Mouse (Mus musculus): Measurements from ENCODE around the gene Scamp1. TPM values are rescaled to one million over a fixed set of nuclear protein-coding genes. Genes with fewer than 3 reads are reported as not detected.

The Scamp1 gene
- polyA plus RNA-seq, 1 experiment from 2014 or later = 121 TPM

DNA sequence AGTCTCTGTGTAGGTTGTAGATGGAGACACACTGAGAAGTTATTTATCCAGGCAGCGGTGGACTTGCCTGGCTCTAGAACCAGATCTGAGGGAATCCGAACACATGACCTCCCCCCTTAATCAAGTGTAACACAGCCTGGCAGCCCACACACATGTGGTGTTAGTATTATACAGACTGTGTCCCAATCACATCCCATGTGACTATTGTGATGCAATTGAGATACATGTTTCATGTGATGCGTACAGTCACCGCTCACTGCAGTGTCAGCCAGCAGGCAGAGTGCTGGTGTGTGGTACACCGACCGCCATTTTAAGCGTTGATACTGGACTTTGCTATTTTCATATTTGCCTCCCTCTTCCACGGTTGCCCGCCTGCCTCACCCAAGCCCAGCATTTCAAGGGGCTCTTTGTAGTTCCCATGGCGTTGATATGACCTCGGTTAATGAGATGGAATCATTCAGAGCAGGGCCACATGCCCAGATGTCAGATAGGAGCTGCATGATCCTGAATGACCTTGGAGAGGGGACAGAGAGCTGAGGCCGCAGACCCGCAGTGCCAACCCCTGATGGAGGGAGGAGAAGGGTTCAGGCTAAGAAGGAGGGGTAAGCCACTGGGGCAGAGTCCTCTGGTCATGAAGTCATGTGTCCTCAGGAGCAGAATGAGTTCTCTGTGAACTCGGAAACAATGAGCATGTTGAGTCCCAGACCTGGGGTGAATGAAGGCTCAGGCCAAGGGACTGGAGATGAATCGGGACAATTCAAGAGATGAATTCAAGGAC, 112.9 kb downstream of the Scamp1 start:
- 81% methylated on average over 15 of the region's 15 CpGs for WGBS
- H3K36me3 ChIP-seq = no peaks in the 10 kb centered on the region
- H3K27ac ChIP-seq = no peak overlapping the region
- ATAC-seq = 0 out of 2 replicates have a peak, but pooled peaks have one; percentile 32
- H3K9me3 ChIP-seq = no peaks in the 10 kb centered on the region
- H3K4me2 ChIP-seq (replicated peaks) = no peak overlapping the region
- peaks cover 45% of the 10 kb centered on the region for H3K27me3 ChIP-seq
- H3K4me1 ChIP-seq (replicated peaks) = peaks cover 25% of the 10 kb centered on the region
- H3K9ac ChIP-seq (replicated peaks) = no peak overlapping the region
- no peak overlapping the region for H3K4me3 ChIP-seq (replicated peaks)

DNA sequence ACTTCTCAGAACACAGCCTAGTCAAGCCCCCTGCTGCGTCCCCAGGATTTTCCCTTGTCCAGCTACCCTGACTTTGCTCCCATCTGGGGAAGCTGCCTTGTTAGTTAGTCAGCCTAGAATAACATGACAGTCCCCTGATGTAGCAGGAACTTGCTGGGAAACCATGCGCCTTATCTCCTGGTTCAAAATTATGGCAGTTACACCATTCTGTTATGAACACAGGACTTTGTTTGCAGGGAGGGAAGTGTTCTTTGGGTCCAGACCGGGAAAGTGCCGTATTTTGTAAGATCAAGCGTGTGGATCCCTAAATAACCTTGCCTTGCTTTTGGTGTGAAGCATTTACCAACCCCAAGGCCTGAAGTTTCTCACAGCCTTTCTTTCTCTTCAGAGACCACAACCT, 114.0 kb downstream of the Scamp1 start:
- peaks cover 26% of the 10 kb centered on the region for H3K4me1 ChIP-seq (replicated peaks)

DNA sequence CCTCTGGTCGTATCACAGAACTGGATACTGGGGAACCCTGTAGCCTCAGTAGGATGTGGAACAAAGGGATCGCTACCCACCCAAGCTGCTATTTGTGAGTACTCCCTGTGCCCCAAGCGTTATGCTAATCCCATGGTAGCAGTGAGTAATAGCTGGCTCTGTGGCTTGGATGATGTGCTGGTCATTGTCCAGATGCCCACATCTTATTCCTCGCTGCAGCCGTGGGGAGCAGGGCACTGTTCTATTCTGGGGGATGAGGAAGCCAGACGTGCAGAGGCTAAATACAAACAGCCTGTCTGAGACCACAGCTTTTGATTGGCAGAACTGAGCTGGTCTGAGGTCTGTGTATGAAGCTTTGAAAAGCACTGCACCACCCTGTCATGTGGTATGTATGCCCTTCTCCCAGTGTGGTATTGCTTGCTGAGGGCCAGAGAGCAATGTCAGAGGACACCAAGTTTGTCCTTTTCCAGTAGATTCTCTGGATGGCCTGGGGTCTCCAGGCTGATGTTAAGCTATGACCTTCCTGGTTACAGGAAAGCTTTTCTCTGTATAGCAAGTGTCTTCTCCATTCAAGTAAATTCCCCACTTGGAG, 116.2 kb downstream of the Scamp1 start:
- no peak overlapping the region for H3K9ac ChIP-seq (replicated peaks)
- H3K4me3 ChIP-seq (replicated peaks) = no peak overlapping the region
- no peak overlapping the region for H3K4me2 ChIP-seq (replicated peaks)
- H3K36me3 ChIP-seq = no peaks in the 10 kb centered on the region
- peaks cover 17% of the 10 kb centered on the region for H3K4me1 ChIP-seq (replicated peaks)
- peaks cover 24% of the 10 kb centered on the region for H3K27me3 ChIP-seq
- no peaks in the 10 kb centered on the region for H3K9me3 ChIP-seq
- WGBS = 54% methylated on average over 6 of the region's 6 CpGs
- no peak overlapping the region for H3K27ac ChIP-seq
- no peak for ATAC-seq

More for the DNA sequence above, 114.0 kb downstream of the Scamp1 start:
- no peak overlapping the region for H3K27ac ChIP-seq
- no peak overlapping the region for H3K4me3 ChIP-seq (replicated peaks)
- no peaks in the 10 kb centered on the region for H3K9me3 ChIP-seq
- H3K4me2 ChIP-seq (replicated peaks) = no peak overlapping the region
- H3K27me3 ChIP-seq = peaks cover 45% of the 10 kb centered on the region
- ATAC-seq = no peak
- no peak overlapping the region for H3K9ac ChIP-seq (replicated peaks)
- WGBS = 28% methylated on average over 5 of the region's 5 CpGs
- no peaks in the 10 kb centered on the region for H3K36me3 ChIP-seq

DNA sequence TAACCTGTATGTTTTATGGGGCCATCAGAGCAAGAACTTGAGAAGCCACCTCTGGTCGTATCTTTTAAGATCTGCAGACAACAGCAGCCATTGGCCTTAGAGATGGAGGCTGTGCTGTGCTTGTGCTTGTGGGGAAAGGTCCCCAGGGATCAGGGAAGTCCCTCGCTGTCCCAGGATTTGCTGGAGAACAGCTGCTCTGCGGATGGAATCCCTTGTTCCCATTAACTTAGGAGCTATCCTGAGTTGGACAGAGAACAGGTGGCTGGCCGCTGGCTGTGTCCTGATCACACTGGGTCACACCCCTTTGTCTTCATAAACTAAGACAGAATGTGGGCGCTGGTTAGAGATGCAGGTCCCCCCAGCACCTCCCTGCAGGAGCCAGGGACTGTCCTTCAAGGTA, 117.3 kb downstream of the Scamp1 start:
- Histone ChIP-seq H3K36me3 (no peaks in the 10 kb centered on the region), H3K4me3 (replicated peaks) (no peak overlapping the region), H3K4me1 (replicated peaks) (peaks cover 6% of the 10 kb centered on the region; the same call in 1 of the 2 replicates), H3K27ac (no peak overlapping the region), H3K4me2 (replicated peaks) (no peak overlapping the region), H3K27me3 (peaks cover 24% of the 10 kb centered on the region), H3K9ac (replicated peaks) (no peak overlapping the region), H3K9me3 (no peaks in the 10 kb centered on the region)
- 82% methylated on average over 5 of the region's 5 CpGs for WGBS
- ATAC-seq = no peak

DNA sequence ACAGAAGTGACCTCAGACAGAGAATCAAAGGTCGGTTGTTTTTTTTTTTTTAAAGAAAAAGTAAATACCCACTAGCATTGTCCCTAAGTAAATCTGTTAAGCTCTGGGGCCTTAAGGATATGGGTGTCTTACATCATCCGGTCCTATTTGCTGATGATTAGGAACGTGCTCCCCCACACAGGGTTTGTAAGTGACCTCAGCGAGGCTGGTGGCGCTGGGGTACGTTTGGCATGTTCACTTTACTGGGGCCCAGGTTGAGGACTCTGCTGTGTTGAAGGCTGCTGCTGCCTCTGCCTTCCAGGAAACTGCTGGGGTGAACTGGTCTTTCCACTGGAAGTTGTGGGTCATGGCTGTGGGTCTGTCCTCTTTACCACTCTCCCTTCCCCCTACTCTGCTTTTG, 121.2 kb downstream of the Scamp1 start:
- no peaks in the 10 kb centered on the region for H3K9me3 ChIP-seq
- peaks cover 5% of the 10 kb centered on the region; the same call in 1 of the 2 replicates for H3K4me1 ChIP-seq (replicated peaks)
- H3K4me3 ChIP-seq (replicated peaks) = no peak overlapping the region
- ATAC-seq = no peak
- no peak overlapping the region for H3K27ac ChIP-seq
- no peaks in the 10 kb centered on the region for H3K36me3 ChIP-seq
- H3K4me2 ChIP-seq (replicated peaks) = no peak overlapping the region
- peaks cover 8% of the 10 kb centered on the region; the same call in 1 of the 2 replicates for H3K27me3 ChIP-seq
- no peak overlapping the region for H3K9ac ChIP-seq (replicated peaks)
- 75% methylated on average over 6 of the region's 6 CpGs for WGBS

DNA sequence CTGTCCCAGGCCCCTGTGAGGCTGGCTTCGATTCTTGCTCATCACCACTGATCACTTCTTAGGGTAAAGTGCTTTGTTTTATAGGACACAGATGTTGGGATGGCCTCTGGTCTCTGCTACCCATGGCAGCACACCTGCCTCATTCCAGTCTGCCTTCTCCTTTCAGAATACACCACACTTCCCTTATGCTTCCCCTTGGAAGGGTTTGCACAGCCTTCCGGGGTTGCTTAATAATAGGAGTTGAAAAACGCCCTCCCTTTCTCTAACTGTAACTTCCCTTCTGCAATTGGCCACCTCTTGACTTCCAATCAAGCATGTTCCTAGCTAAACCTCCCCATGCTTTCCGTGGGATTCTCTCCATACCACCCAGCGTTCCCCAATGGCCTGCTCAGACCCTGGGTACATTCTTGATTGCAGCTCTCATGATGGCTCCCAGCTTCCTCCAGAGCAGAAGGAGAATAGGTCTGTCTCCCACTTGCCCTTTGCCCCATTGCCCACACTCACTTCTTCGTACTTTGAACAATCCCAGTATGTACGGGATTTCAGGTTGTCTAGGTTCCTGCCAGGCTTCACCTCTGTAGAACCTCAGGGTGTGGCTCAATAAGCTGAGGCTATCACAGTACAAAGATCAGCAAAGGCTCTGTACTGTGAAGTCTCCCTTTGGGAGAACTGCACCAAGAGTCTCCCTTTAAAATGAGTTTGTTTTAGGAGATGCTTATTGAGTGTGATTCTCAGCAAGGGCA, 126.0 kb downstream of the Scamp1 start:
- no peak overlapping the region for H3K4me2 ChIP-seq (replicated peaks)
- no peaks in the 10 kb centered on the region for H3K36me3 ChIP-seq
- H3K27ac ChIP-seq = no peak overlapping the region
- H3K9ac ChIP-seq (replicated peaks) = no peak overlapping the region
- no peak for ATAC-seq
- no peak overlapping the region for H3K4me3 ChIP-seq (replicated peaks)
- H3K27me3 ChIP-seq = no peaks in the 10 kb centered on the region
- no peaks in the 10 kb centered on the region for H3K9me3 ChIP-seq
- H3K4me1 ChIP-seq (replicated peaks) = peaks cover 16% of the 10 kb centered on the region
- WGBS = 84% methylated on average over 7 of the region's 7 CpGs

DNA sequence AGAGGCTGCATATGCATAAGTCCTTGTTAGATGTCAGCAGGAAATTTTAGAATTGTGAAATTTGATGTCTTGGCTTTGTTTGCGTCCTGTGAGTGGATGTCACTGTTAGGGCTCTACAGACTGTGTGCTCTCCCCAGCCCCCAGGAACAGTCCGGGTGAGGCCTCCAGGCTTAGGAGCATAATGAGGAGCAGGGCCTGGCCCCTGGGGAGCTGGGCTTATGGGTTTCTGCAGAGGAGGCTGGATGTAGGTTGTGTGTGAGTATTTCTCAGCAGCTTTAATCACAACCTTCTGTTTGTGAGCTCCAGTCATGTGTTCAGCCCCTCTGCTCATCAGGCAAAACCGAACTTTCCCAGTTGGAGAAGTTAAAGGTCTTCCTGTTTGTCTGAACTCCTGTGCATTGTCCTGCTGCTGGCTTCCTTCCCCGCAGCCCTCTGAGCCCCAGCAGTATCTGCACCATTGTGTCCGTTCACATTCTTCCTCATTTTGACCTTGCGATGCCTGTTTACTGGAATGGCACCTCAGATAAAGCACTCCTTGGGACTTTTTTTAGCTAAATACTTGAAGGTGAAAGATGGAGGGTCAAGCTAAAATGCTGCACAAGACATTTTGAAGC, 126.7 kb downstream of the Scamp1 start:
- Histone ChIP-seq H3K9ac (replicated peaks) (no peak overlapping the region), H3K4me2 (replicated peaks) (no peak overlapping the region), H3K4me1 (replicated peaks) (peaks cover 16% of the 10 kb centered on the region), H3K36me3 (no peaks in the 10 kb centered on the region), H3K9me3 (no peaks in the 10 kb centered on the region), H3K4me3 (replicated peaks) (no peak overlapping the region), H3K27me3 (no peaks in the 10 kb centered on the region), H3K27ac (no peak overlapping the region)
- WGBS = 58% methylated on average over 6 of the region's 6 CpGs
- ATAC-seq = peak; percentile 75

DNA sequence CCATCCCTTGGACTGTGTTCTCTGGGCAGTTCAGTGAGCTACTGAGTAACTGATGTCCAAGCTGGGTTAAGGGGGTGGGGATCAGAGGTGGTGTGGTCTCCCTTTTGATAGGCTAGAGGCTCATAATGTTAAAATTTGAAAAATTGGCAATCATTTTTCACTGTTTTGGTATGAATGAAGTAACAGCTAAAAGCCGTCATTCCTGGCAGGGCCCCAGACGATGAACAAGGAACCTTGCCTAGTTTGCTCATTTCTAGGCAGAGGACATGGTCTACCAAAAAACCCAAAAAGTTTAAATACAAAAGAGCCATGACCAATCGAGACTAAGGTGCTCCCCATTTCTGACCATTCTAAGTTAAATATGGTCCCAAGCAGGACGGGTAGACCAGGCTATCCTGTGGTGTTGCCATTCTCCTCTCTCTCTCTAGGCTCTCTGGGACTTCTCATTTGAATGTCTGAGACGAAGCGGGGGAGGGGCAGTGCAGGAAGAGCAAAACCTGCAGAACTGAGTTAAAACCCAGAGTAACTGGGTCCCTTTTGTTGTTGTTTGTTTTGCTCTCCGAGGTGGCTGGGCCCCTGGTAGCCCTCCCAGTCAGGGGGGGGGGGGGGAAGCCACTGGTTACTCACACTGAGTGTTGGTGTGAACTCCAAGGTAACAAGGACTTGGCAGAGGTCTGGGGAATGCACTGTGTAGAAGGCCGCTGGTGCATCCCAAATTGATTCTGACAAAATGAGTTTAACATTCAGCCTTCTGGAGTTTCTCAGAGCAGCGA, 129.8 kb downstream of the Scamp1 start:
- Histone ChIP-seq H3K4me3 (replicated peaks) (no peak overlapping the region), H3K9ac (replicated peaks) (no peak overlapping the region), H3K4me2 (replicated peaks) (no peak overlapping the region), H3K27ac (no peak overlapping the region), H3K9me3 (no peaks in the 10 kb centered on the region), H3K4me1 (replicated peaks) (peaks cover 20% of the 10 kb centered on the region), H3K36me3 (no peaks in the 10 kb centered on the region), H3K27me3 (no peaks in the 10 kb centered on the region)
- peak; percentile 40; the same call in 1 of the 2 replicates for ATAC-seq
- WGBS = 43% methylated on average over 9 of the region's 9 CpGs

DNA sequence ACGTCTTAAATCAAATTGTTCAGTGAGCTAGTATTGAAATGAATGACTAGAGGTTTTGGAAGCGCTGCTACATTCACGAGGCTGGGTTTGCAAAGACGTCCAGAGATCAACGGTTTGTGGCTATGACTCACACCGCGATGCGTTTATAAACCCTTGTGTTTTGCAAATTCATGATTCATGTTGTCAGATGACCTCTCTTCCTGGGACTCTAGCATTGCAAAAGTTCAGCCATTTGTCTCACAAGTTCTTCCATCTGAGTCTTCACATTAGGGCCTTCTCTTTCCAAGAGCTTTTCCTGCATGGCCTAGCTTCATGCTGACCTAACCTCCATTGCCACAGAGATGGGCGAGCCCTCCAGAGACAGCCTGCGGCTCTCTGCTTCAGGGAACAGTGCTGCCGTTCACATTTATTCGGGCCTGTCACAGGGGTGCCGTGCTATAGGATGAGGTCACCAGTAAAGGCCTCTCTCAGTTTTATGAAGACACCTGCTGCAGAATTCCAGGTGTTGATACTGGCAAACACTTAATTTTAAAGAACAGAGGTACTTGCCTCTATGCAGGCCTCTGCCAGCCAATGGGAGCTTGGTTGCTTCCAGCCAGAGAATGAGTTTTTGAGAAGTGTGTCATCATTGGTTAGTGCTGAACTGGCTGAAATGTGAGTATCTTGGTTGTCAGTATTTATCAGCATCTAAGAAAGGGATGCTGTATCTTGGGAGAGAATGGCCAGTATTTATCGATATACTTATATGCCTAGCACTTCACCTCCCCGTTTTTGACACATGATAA, 131.0 kb downstream of the Scamp1 start:
- Histone ChIP-seq H3K36me3 (no peaks in the 10 kb centered on the region), H3K27ac (no peak overlapping the region), H3K4me1 (replicated peaks) (peaks cover 20% of the 10 kb centered on the region), H3K9me3 (no peaks in the 10 kb centered on the region), H3K4me2 (replicated peaks) (no peak overlapping the region), H3K9ac (replicated peaks) (no peak overlapping the region), H3K27me3 (no peaks in the 10 kb centered on the region), H3K4me3 (replicated peaks) (no peak overlapping the region)
- WGBS = 89% methylated on average over 15 of the region's 15 CpGs
- no peak for ATAC-seq

DNA sequence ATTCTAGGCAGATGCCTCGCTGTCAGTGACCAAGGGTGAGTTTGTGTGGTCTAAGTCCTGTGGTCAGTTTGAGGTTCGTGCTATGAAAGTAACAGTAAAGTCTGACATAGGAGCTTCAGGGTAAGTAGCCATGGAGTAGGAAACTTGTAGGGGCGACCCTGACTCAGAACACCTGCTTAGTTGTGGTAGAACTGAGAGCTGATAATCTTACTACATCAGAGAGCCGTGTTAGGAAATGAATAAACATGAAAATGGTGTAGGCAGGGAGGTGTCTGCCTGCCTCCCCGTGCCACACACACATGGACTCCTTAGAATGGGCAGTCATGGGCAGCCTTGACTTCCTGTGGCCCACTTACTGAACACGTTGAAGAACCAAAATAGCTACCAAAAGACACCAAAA, 132.0 kb downstream of the Scamp1 start:
- no peak for ATAC-seq
- H3K27ac ChIP-seq = no peak overlapping the region
- H3K36me3 ChIP-seq = no peaks in the 10 kb centered on the region
- no peak overlapping the region for H3K4me3 ChIP-seq (replicated peaks)
- H3K4me2 ChIP-seq (replicated peaks) = no peak overlapping the region
- 87% methylated on average over 6 of the region's 6 CpGs for WGBS
- no peaks in the 10 kb centered on the region for H3K9me3 ChIP-seq
- H3K4me1 ChIP-seq (replicated peaks) = peaks cover 10% of the 10 kb centered on the region
- no peaks in the 10 kb centered on the region for H3K27me3 ChIP-seq
- no peak overlapping the region for H3K9ac ChIP-seq (replicated peaks)

DNA sequence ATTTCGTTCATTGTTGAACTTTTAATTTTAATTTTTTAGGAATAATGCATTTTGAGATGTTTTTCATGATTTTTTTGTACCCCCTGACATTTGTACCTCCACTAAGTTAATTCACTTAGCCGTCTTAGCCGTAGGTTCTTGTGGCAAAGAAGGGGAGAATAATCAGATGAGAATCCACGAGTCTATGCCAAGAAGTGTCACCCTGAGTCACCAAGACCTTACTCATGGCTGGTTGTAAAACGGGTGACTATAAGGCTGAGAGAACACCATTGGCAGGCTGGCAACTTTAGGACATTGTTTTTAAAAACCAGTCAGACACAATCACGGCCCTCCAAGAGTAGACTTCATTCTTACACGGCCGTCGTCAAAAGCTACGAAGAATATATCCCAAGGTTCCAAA, 132.8 kb downstream of the Scamp1 start:
- no peak overlapping the region for H3K4me2 ChIP-seq (replicated peaks)
- H3K9me3 ChIP-seq = no peaks in the 10 kb centered on the region
- WGBS = 94% methylated on average over 10 of the region's 10 CpGs
- no peaks in the 10 kb centered on the region for H3K36me3 ChIP-seq
- H3K4me3 ChIP-seq (replicated peaks) = no peak overlapping the region
- no peak overlapping the region for H3K9ac ChIP-seq (replicated peaks)
- no peak for ATAC-seq
- no peak overlapping the region for H3K27ac ChIP-seq
- peaks cover 9% of the 10 kb centered on the region; the same call in 1 of the 2 replicates for H3K4me1 ChIP-seq (replicated peaks)
- H3K27me3 ChIP-seq = no peaks in the 10 kb centered on the region

Measured in midbrain, embryonic 13.5 days (tissue).